Mouse (Mus musculus) MEL (cell line): ENCODE data around the gene Myo1g. TPM values are rescaled to one million over a fixed set of nuclear protein-coding genes. Genes with fewer than 3 reads are reported as not detected.

Experiments
- DNase-seq: peaks from one replicate; pipeline ENCODE4 v3.0.0; 2011; ENCODE audit warnings: low read depth, low spot score
- H3K27ac ChIP-seq: 2 replicates; pipeline ENCODE4 v1.5.1; 2012; ENCODE audit warnings: low read depth, mild to moderate bottlenecking, control low read depth, low read length, moderate library complexity; ENCODE audit not compliant: control insufficient read depth
- H3K27me3 ChIP-seq, 2 experiments: fragments of 150-350 bp in 1 of 2; sonication (generic) in 1 of 2; 2 replicates each; pipeline ENCODE4 v1.6.1; 2012; ENCODE audit warnings: low read length in 2 of 2, mild to moderate bottlenecking in 2 of 2, improper control_type of control experiment in 1 of 2, moderate library complexity in 1 of 2; ENCODE audit not compliant: insufficient read depth in 2 of 2, control insufficient read depth in 1 of 2
- H3K36me3 ChIP-seq, 2 experiments: 2 replicates each; pipeline ENCODE4 v1.6.1; 2012 to 2014; ENCODE audit warnings: low read length in 2 of 2, improper control_type of control experiment in 1 of 2, inconsistent platforms in 1 of 2, mild to moderate bottlenecking in 1 of 2; ENCODE audit not compliant: insufficient read depth in 2 of 2, control insufficient read depth in 1 of 2
- H3K4me1 ChIP-seq, 2 experiments: fragments of 150-350 bp in 1 of 2; sonication (generic) in 1 of 2; 2 replicates each; pipeline ENCODE4 v1.6.1; 2012; ENCODE audit warnings: low read length in 2 of 2, improper control_type of control experiment in 1 of 2, mild to moderate bottlenecking in 1 of 2; ENCODE audit not compliant: insufficient read depth in 2 of 2, control insufficient read depth in 1 of 2
- H3K4me3 ChIP-seq, 2 experiments: fragments of 150-350 bp in 1 of 2; sonication (generic) in 1 of 2; 2 replicates each; pipeline ENCODE4 v1.5.1; 2012; ENCODE audit warnings: low read depth in 2 of 2, low read length in 2 of 2, mild to moderate bottlenecking in 2 of 2, moderate library complexity in 2 of 2, control low read depth in 1 of 2, improper control_type of control experiment in 1 of 2; ENCODE audit not compliant: control insufficient read depth in 1 of 2, insufficient read depth in 1 of 2
- H3K79me2 ChIP-seq: 2 replicates; pipeline ENCODE4 v1.6.1; 2012; ENCODE audit warnings: mild to moderate bottlenecking, low read length, moderate library complexity; ENCODE audit not compliant: control insufficient read depth, poor library complexity, insufficient read depth
- H3K9ac ChIP-seq: 2 replicates; pipeline ENCODE4 v1.6.1; 2012; ENCODE audit warnings: low read depth, mild to moderate bottlenecking, control low read depth, low read length, moderate library complexity; ENCODE audit not compliant: control insufficient read depth, poor library complexity, severe bottlenecking
- H3K9me3 ChIP-seq: fragments of 150-350 bp; sonication (generic); replicated peaks from 2 replicates; pipeline ENCODE4 v1.6.1; 2012; ENCODE audit warnings: mild to moderate bottlenecking, low read length, improper control_type of control experiment, moderate library complexity; ENCODE audit not compliant: insufficient read depth
- BHLHE40 ChIP-seq: IDR thresholded peaks from 2 replicates; pipeline ENCODE4 v1.6.1; 2012; ENCODE audit warnings: low read depth, mild to moderate bottlenecking, inconsistent platforms, low read length, improper control_type of control experiment, borderline replicate concordance
- CHD1 ChIP-seq: IDR thresholded peaks from 2 replicates; pipeline ENCODE4 v1.6.1; 2012; ENCODE audit warnings: low read depth, mild to moderate bottlenecking, inconsistent platforms, low read length, improper control_type of control experiment
- GATA1 ChIP-seq: IDR thresholded peaks from 2 replicates; pipeline ENCODE4 v1.6.1; 2011; ENCODE audit warnings: low read depth, low read length, improper control_type of control experiment
- JUND ChIP-seq: IDR thresholded peaks from 2 replicates; pipeline ENCODE4 v1.6.1; 2011; ENCODE audit warnings: low read depth, mild to moderate bottlenecking, improper control_type of control experiment, low read length
- KAT2A ChIP-seq: conservative IDR thresholded peaks from 2 replicates; pipeline ENCODE4 v1.6.1; 2012; ENCODE audit warnings: low read depth, low read length, improper control_type of control experiment, inconsistent platforms
- MAFK ChIP-seq: IDR thresholded peaks from 2 replicates; pipeline ENCODE4 v1.6.1; 2011; ENCODE audit warnings: low read depth, mild to moderate bottlenecking, low read length, improper control_type of control experiment, borderline replicate concordance
- MAZ ChIP-seq: IDR thresholded peaks from 2 replicates; pipeline ENCODE4 v1.6.1; 2012; ENCODE audit warnings: low read depth, mild to moderate bottlenecking, inconsistent platforms, low read length, improper control_type of control experiment
- MEF2A ChIP-seq: IDR thresholded peaks from 2 replicates; pipeline ENCODE4 v1.6.1; 2014; ENCODE audit warnings: low read depth, mild to moderate bottlenecking, inconsistent platforms, low read length, improper control_type of control experiment; ENCODE audit not compliant: poor library complexity, insufficient replicate concordance, severe bottlenecking; ENCODE audit errors: extremely low read depth
- MXI1 ChIP-seq: IDR thresholded peaks from 2 replicates; pipeline ENCODE4 v1.6.1; 2011; ENCODE audit warnings: mild to moderate bottlenecking, low read depth, low read length, improper control_type of control experiment
- NELFE ChIP-seq: IDR thresholded peaks from 2 replicates; pipeline ENCODE4 v1.6.1; 2011; ENCODE audit warnings: low read depth, low read length, improper control_type of control experiment
- SIN3A ChIP-seq: IDR thresholded peaks from 2 replicates; pipeline ENCODE4 v1.6.1; 2012; ENCODE audit warnings: low read length, improper control_type of control experiment, inconsistent platforms
- SMC3 ChIP-seq: IDR thresholded peaks from 2 replicates; pipeline ENCODE4 v1.6.1; 2011; ENCODE audit warnings: low read depth, low read length, improper control_type of control experiment
- TBP ChIP-seq: IDR thresholded peaks from 2 replicates; pipeline ENCODE4 v1.8.0; 2011; ENCODE audit warnings: low read depth, low read length, improper control_type of control experiment
- TCF12 ChIP-seq: IDR thresholded peaks from 2 replicates; pipeline ENCODE4 v1.6.1; 2014; ENCODE audit warnings: low read depth, mild to moderate bottlenecking, inconsistent platforms, low read length, improper control_type of control experiment, moderate library complexity
- USF2 ChIP-seq, 2 experiments: IDR thresholded peaks; 2 replicates each; pipeline ENCODE4 v1.6.1; 2011 to 2012; ENCODE audit warnings: improper control_type of control experiment in 2 of 2, low read length in 2 of 2, borderline replicate concordance in 1 of 2, inconsistent platforms in 1 of 2, low read depth in 1 of 2, mild to moderate bottlenecking in 1 of 2; ENCODE audit not compliant: insufficient read depth in 1 of 2
- ZMIZ1 ChIP-seq: IDR thresholded peaks from 2 replicates; pipeline ENCODE4 v1.6.1; 2012; ENCODE audit warnings: low read depth, mild to moderate bottlenecking, inconsistent platforms, low read length, improper control_type of control experiment, moderate library complexity
- polyA plus RNA-seq, 2 experiments: library from polyadenylated mRNA; stranded (reverse) in 1 of 2; unstranded in 1 of 2; fragments of >175 nt in 1 of 2; fragments of >200 nt in 1 of 2; gene quantifications; 2 replicates each; pipeline versions ENCODE4 v1.2.1 to v1.2.4; 2012; ENCODE audit warnings: low replicate concordance in 2 of 2, low read depth in 1 of 2; ENCODE audit not compliant: insufficient read length in 2 of 2, insufficient read depth in 1 of 2, missing spikeins in 1 of 2
- total RNA-seq: library from RNA; depleted of rRNA; stranded (reverse); fragments of 300-350 nt; gene quantifications from 2 replicates; pipeline ENCODE4 v1.2.3, GENCODE M21; 2012

Gene Myo1g
- total and polyA plus RNA-seq, 3 experiments: 19.4 to 33.3 TPM; not detected in 1

- TF ChIP-seq CHD1 (no peak), MAFK (no peak), MAZ (no peak), SIN3A (peak; percentile 82), TBP (peak; percentile 39; the same call in 1 of the 2 replicates), MEF2A (no peak), NELFE (no peak), ZMIZ1 (no peak), TCF12 (peak; percentile 52; the same call in 1 of the 2 replicates), USF2 (IDR thresholded peaks at IDR 0.05; ENCODE audit: borderline replicate concordance in 1 of 2, insufficient read depth in 1 of 2, low read depth in 1 of 2, low read length in 2 of 2) (no peak), KAT2A (no peak), JUND (no peak), SMC3 (no peak; the same call in 1 of the 2 replicates), MXI1 (peak; percentile 79; the same call in 1 of the 2 replicates)
Measured at GRCm38 (mm10) chr11:6508269-6508876, 12.4 kb downstream of the Myo1g start (continued).

DNA sequence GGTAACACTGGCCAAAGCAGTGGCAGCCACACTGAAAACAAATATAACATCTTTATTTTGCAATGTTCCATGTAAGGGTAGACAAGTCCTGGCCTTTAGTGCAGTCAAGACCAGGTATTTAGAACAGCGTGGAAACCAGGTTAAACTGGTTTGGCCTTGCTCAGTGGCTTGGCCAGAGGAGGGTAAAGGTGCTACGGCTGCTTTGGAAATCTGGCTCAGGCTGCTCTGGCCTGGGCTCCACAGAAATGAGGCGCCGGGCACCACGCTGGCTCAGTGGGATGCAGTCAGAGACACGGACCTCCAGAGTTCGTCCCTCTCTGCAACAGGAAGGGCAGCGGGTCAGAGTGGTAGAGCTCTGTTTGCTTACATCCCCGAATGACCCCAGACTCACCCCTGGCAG, 14.2 kb downstream of the Myo1g start:
- H3K36me3 ChIP-seq: peaks cover 0 to 7% of the 10 kb centered on the region in 2 experiments; a peak in 2 of 4 replicates
- H3K27ac ChIP-seq: no peak overlapping the region
- TF ChIP-seq GATA1: no peak
- TF ChIP-seq, all 39 proteins: peak for 0
- DNase-seq: no peak
- no peaks in the 10 kb centered on the region for H3K27me3 ChIP-seq
- H3K79me2 ChIP-seq: no peaks in the 10 kb centered on the region
- no peak overlapping the region for H3K9ac ChIP-seq
- no peaks in the 10 kb centered on the region for H3K9me3 ChIP-seq
- peaks cover 2 to 8% of the 10 kb centered on the region in 2 experiments; a peak in 3 of 4 replicates for H3K4me1 ChIP-seq
- no peak overlapping the region for H3K4me3 ChIP-seq

GRCm38 (mm10) chr11:6504689-6505088, 16.1 kb downstream of the Myo1g start:
- no peak overlapping the region for H3K4me3 ChIP-seq
- TF ChIP-seq JUND (no peak), BHLHE40 (no peak)
- peaks cover 0 to 7% of the 10 kb centered on the region in 2 experiments; a peak in 2 of 4 replicates for H3K36me3 ChIP-seq
- DNase-seq: no peak
- no peak overlapping the region for H3K27ac ChIP-seq
- no peaks in the 10 kb centered on the region for H3K79me2 ChIP-seq
- peaks cover 0 to 1% of the 10 kb centered on the region in 2 experiments; a peak in 2 of 4 replicates for H3K27me3 ChIP-seq
- no peak overlapping the region for H3K9ac ChIP-seq
- peaks cover 2 to 8% of the 10 kb centered on the region in 2 experiments; a peak in 3 of 4 replicates for H3K4me1 ChIP-seq
- H3K9me3 ChIP-seq: no peaks in the 10 kb centered on the region
